Mouse (Mus musculus) retina, embryonic 14.5 days (tissue): Measurements from ENCODE around the gene Lbx2.

Source experiments
- DNase-seq: peaks from one replicate; pipeline ENCODE4 v3.0.0-alpha.2; 2015; ENCODE audit warnings: low spot score

Lbx2 gene

GRCm38 (mm10) chr6:83070311-83071219 lies 15.6 kb upstream of the Lbx2 start:
- peak; percentile 60 for DNase-seq

- DNase-seq: no peak
These were observed 14.9 kb upstream of the Lbx2 start for GRCm38 (mm10) chr6:83071220-83071619.

GRCm38 (mm10) chr6:83074979-83075378 lies 11.2 kb upstream of the Lbx2 start:
- no peak for DNase-seq

GRCm38 (mm10) chr6:83077630-83078323 lies 8.4 kb upstream of the Lbx2 start, which contains the start of gene Pcgf1:
Gene Pcgf1 (plus strand): TSS chr6:83077869.
- DNase-seq: no peak

- peak; percentile 100 for DNase-seq
These were observed 7.8 kb upstream of the Lbx2 start for GRCm38 (mm10) chr6:83078324-83078858.

GRCm38 (mm10) chr6:83080210-83080609 lies 6.0 kb upstream of the Lbx2 start:
- no peak for DNase-seq

- DNase-seq: no peak
These were observed 2.7 kb upstream of the Lbx2 start for GRCm38 (mm10) chr6:83083497-83083896.

- no peak for DNase-seq
These were observed 1.7 kb upstream of the Lbx2 start for GRCm38 (mm10) chr6:83084477-83084876.

- DNase-seq: no peak
These were observed 1.2 kb downstream of the Lbx2 start for GRCm38 (mm10) chr6:83087205-83087925.

- DNase-seq: no peak
These were observed 1.7 kb downstream of the Lbx2 start for GRCm38 (mm10) chr6:83087926-83088260.

- no peak for DNase-seq
These were observed 6.4 kb downstream of the Lbx2 start for GRCm38 (mm10) chr6:83092416-83093127.

GRCm38 (mm10) chr6:83095968-83096367 lies 9.8 kb downstream of the Lbx2 start:
- DNase-seq: no peak

- no peak for DNase-seq
These were observed 12.2 kb downstream of the Lbx2 start for GRCm38 (mm10) chr6:83098411-83098810.

GRCm38 (mm10) chr6:83101316-83101687 lies 15.1 kb downstream of the Lbx2 start, which contains the start of the genes Ccdc142 and Gm42688:
Gene Ccdc142 (plus strand): TSS chr6:83101601.
Gene Gm42688 (plus strand): TSS chr6:83101617.
- peak; percentile 88 for DNase-seq

- DNase-seq: peak; percentile 74
These were observed 15.8 kb downstream of the Lbx2 start for GRCm38 (mm10) chr6:83101688-83102556.

- DNase-seq: no peak
These were observed 17.0 kb downstream of the Lbx2 start for GRCm38 (mm10) chr6:83103130-83103650.

GRCm38 (mm10) chr6:83104158-83104557 lies 18.0 kb downstream of the Lbx2 start:
- no peak for DNase-seq

GRCm38 (mm10) chr6:83107566-83108400 lies 21.6 kb downstream of the Lbx2 start:
- peak; percentile 83 for DNase-seq
